Comparison of ENCODE assay signal across 13 mouse cellular contexts in the genomic region with DNA sequence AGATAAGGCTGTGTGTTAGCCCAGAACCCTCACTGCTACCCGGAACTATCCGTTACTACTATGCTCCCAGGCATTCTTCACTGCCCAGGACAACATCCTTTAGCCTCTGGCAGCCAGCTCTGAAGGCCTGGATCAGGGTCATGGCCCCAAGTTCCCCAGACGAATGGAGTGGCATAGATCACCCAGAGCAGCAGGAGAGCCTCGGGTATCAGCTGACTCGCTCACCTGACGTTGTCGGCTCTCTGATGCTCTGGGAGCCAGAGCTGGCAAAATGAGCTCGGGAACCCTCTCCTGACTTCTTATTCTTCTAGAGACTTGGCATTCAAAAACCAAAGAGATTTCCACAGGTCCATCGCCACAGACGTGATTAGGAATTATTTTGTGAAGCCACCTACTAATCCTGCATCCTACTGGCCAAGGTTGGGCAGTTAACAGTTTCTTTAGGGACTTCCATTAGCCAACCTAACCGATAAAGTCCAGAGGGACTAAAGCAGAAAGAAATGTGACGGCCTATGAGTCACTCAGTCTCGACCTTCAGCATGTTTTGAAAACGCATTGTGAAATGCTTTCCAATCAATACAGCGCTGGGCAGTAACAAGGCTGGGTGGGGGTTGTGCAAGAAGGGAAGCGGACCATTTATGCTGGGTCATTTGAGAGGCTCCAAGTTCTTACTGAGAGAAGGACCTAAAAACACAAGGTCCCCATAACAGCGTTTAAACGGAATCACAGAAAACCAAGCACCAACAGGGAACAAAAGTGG.
A peak's percentile ranks its signal among the peaks of the same experiment; 100 is the strongest.
DNase-seq lines count a peak whose midpoint lies in the region; ATAC-seq and TF ChIP-seq lines count a peak whose summit lies in the region.
"Had no signal": no experiment of that assay in that cellular context is flagged by ENCODE, and none has a peak within 500 bp of the region (broad histone marks: within the 10 kb centered on the region; RNA-seq: fewer than 3 reads in every experiment).

No protein-coding gene starts in this region.

- peak; percentile 64 for DNase-seq in lung, postnatal 0 days (ENCODE audit: low spot score)
- DNase-seq in lung, postnatal 10 days, result no peak
- DNase-seq in adrenal gland, postnatal 25 days, result peak; percentile 42
- no peak for DNase-seq in liver, embryonic 13.5 days
- DNase-seq in skeletal muscle tissue, adult 2 months (ENCODE audit: low read depth, low spot score), result peak; percentile 47
- no peak for DNase-seq in layer of hippocampus, adult 9-10 months (ENCODE audit: low spot score)
- DNase-seq: kidney, postnatal 4 days; right cerebral cortex, postnatal 4 days had no signal

- peak; percentile 69 for ATAC-seq in lung, postnatal 0 days
- ATAC-seq in liver, embryonic 13.5 days (ENCODE audit: low read depth), result peak; percentile 76
- ATAC-seq in megakaryocyte-erythroid progenitor cell, adult 5-6 weeks (replicated peaks; ENCODE audit: low FRiP score, low TSS enrichment, poor library complexity, severe bottlenecking), result no peak
- no peak for ATAC-seq in forebrain, embryonic 15.5 days (replicated peaks)
- ATAC-seq: midbrain, embryonic 15.5 days had no signal

- peak; percentile 53; the same call in 1 of the 2 replicates for TF ChIP-seq EP300 in lung, postnatal 0 days (IDR thresholded peaks at IDR 0.05)

- H3K4me1 ChIP-seq in lung, postnatal 0 days (ENCODE audit: insufficient read depth, low read depth, low read length), result no peaks in the 10 kb centered on the region
- H3K4me1 ChIP-seq in liver, embryonic 13.5 days (replicated peaks), result peaks cover 12% of the 10 kb centered on the region; the same call in 1 of the 2 replicates
- no peaks in the 10 kb centered on the region for H3K4me1 ChIP-seq in forebrain, embryonic 15.5 days
- H3K4me1 ChIP-seq: midbrain, embryonic 15.5 days had no signal

- H3K27ac ChIP-seq in lung, postnatal 0 days (ENCODE audit: low read length), result no peak overlapping the region; the same call in 1 of the 2 replicates
- H3K27ac ChIP-seq in liver, embryonic 13.5 days, result peak overlapping the region; percentile 75
- no peak overlapping the region for H3K27ac ChIP-seq in forebrain, embryonic 15.5 days (replicated peaks)
- H3K27ac ChIP-seq: limb, embryonic 12.5 days; midbrain, embryonic 15.5 days had no signal

- no peak overlapping the region for H3K4me3 ChIP-seq in lung, postnatal 0 days (ENCODE audit: low read depth, low read length)
- H3K4me3 ChIP-seq in liver, embryonic 13.5 days (replicated peaks), result no peak overlapping the region
- no peak overlapping the region for H3K4me3 ChIP-seq in forebrain, embryonic 15.5 days
- H3K4me3 ChIP-seq: erythroblast, embryonic 14.5 days; limb, embryonic 12.5 days; midbrain, embryonic 15.5 days had no signal

- H3K9me3 ChIP-seq in lung, postnatal 0 days (ENCODE audit: low read length), result no peaks in the 10 kb centered on the region
- no peaks in the 10 kb centered on the region for H3K9me3 ChIP-seq in liver, embryonic 13.5 days (replicated peaks)
- no peaks in the 10 kb centered on the region for H3K9me3 ChIP-seq in forebrain, embryonic 15.5 days
- H3K9me3 ChIP-seq: limb, embryonic 12.5 days; midbrain, embryonic 15.5 days had no signal

- H3K9ac ChIP-seq in lung, postnatal 0 days (replicated peaks; ENCODE audit: low read depth), result no peak overlapping the region
- peak overlapping the region; percentile 20; the same call in 1 of the 2 replicates for H3K9ac ChIP-seq in liver, embryonic 13.5 days
- no peak overlapping the region for H3K9ac ChIP-seq in forebrain, embryonic 15.5 days (replicated peaks)
- H3K9ac ChIP-seq: limb, embryonic 12.5 days; midbrain, embryonic 15.5 days had no signal

- H3K4me2 ChIP-seq in lung, postnatal 0 days (replicated peaks; ENCODE audit: low read depth, low read length), result no peak overlapping the region
- no peak overlapping the region for H3K4me2 ChIP-seq in liver, embryonic 13.5 days
- no peak overlapping the region for H3K4me2 ChIP-seq in forebrain, embryonic 15.5 days (replicated peaks)
- H3K4me2 ChIP-seq: limb, embryonic 12.5 days; midbrain, embryonic 15.5 days had no signal

- TF ChIP-seq CTCF in lung, postnatal 0 days (IDR thresholded peaks at IDR 0.05), result no peak

- 76% methylated on average over 18 of the region's 18 CpGs for WGBS in lung, postnatal 0 days
- WGBS in liver, embryonic 13.5 days (ENCODE audit: insufficient replicate concordance), result 58% methylated on average over 18 of the region's 18 CpGs
- 84% methylated on average over 18 of the region's 18 CpGs for WGBS in forebrain, embryonic 15.5 days

- H3K36me3 ChIP-seq in lung, postnatal 0 days (ENCODE audit: insufficient read depth, low read length), result no peaks in the 10 kb centered on the region
- no peaks in the 10 kb centered on the region for H3K36me3 ChIP-seq in liver, embryonic 13.5 days
- H3K36me3 ChIP-seq in forebrain, embryonic 15.5 days, result no peaks in the 10 kb centered on the region
- H3K36me3 ChIP-seq: limb, embryonic 12.5 days; midbrain, embryonic 15.5 days had no signal

- no peaks in the 10 kb centered on the region for H3K27me3 ChIP-seq in lung, postnatal 0 days (replicated peaks; ENCODE audit: insufficient read depth, low read length)
- H3K27me3 ChIP-seq in liver, embryonic 13.5 days, result no peaks in the 10 kb centered on the region
- no peaks in the 10 kb centered on the region for H3K27me3 ChIP-seq in forebrain, embryonic 15.5 days
- H3K27me3 ChIP-seq: limb, embryonic 12.5 days; midbrain, embryonic 15.5 days had no signal

Comparison
In these comparisons a context has a peak if more than half of its experiments do, and no peak if none do; other contexts are left out.
1. DNase-seq: peak in lung, postnatal 0 days (single experiment), adrenal gland, postnatal 25 days (single experiment) and skeletal muscle tissue, adult 2 months (single experiment); none in lung, postnatal 10 days (single experiment), liver, embryonic 13.5 days (single experiment) and layer of hippocampus, adult 9-10 months (single experiment).
2. ATAC-seq: peak in lung, postnatal 0 days (single experiment) and liver, embryonic 13.5 days (single experiment); none in megakaryocyte-erythroid progenitor cell, adult 5-6 weeks (single experiment) and forebrain, embryonic 15.5 days (single experiment).